Mouse (Mus musculus) embryonic facial prominence, embryonic 10.5 days (tissue): ENCODE measurements around the gene Gpank1. TPM values are rescaled to one million over a fixed set of nuclear protein-coding genes. Genes with fewer than 3 reads are reported as not detected.
A peak's percentile ranks its signal among the peaks of the same experiment; 100 is the strongest.

Experiments used
- DNase-seq: peaks from one replicate; pipeline ENCODE4 v3.0.0-alpha.2; 2017; ENCODE audit warnings: low spot score
- H3K27ac ChIP-seq: fragments of 300-500 bp; sonication (generic); replicated peaks from 2 replicates; pipeline ENCODE4 v1.5.1; 2016; ENCODE audit warnings: mild to moderate bottlenecking
- H3K27me3 ChIP-seq: fragments of 300-500 bp; sonication (generic); replicated peaks from 2 replicates; pipeline ENCODE4 v1.6.1; 2016; ENCODE audit warnings: low read depth, mild to moderate bottlenecking; ENCODE audit not compliant: poor library complexity, severe bottlenecking
- H3K36me3 ChIP-seq: fragments of 300-500 bp; sonication (generic); replicated peaks from 2 replicates; pipeline ENCODE4 v1.6.1; 2016; ENCODE audit warnings: mild to moderate bottlenecking, moderate library complexity
- H3K4me1 ChIP-seq: fragments of 300-500 bp; sonication (generic); 2 replicates; pipeline ENCODE4 v1.6.1; 2016
- H3K4me3 ChIP-seq: fragments of 300-500 bp; sonication (generic); 2 replicates; pipeline ENCODE4 v1.5.1; 2016; ENCODE audit warnings: mild to moderate bottlenecking, moderate library complexity
- H3K9me3 ChIP-seq: fragments of 300-500 bp; sonication (generic); 2 replicates; pipeline ENCODE4 v1.6.1; 2016; ENCODE audit warnings: mild to moderate bottlenecking
- WGBS: fragments of 180-500 bp; shearing (Covaris S2); methylation state at CpG from one replicate; pipeline ENCODE4 v1.1.7; 2016; 5-methylcytosine and 5-hydroxymethylcytosine counted together
- polyA plus RNA-seq: library from polyadenylated mRNA; unstranded; fragments of >200 nt; fragmentation: Nextera tagmentation; extraction: Ambion mirVana; gene quantifications from 2 replicates; pipeline ENCODE4 v1.2.1, GENCODE M21; 2016

Gpank1 gene
- polyA plus RNA-seq, 1 experiment from 2014 or later: 32.5 TPM

- H3K9me3 ChIP-seq: no peaks in the 10 kb centered on the region
- no peak for DNase-seq
- H3K4me1 ChIP-seq: peaks cover 44% of the 10 kb centered on the region
- 33% methylated on average over 6 of the region's 6 CpGs for WGBS
- H3K4me3 ChIP-seq: peak overlapping the region; percentile 74
- H3K27ac ChIP-seq: no peak overlapping the region
- H3K27me3 ChIP-seq: no peaks in the 10 kb centered on the region
- peaks cover 49% of the 10 kb centered on the region for H3K36me3 ChIP-seq
Observed at GRCm38 (mm10) chr17:35125578-35125977, 4.3 kb downstream of the Gpank1 start.

- H3K27ac ChIP-seq: peak within 1 kb of the TSS; percentile 90
- DNase-seq: peak; percentile 83
- no peaks in the 10 kb centered on the region for H3K9me3 ChIP-seq
- H3K4me1 ChIP-seq: peaks cover 43% of the 10 kb centered on the region
- H3K4me3 ChIP-seq: peak within 1 kb of the TSS; percentile 74
- H3K36me3 ChIP-seq: peaks cover 54% of the 10 kb centered on the region
- no peaks in the 10 kb centered on the region for H3K27me3 ChIP-seq
- under 1% methylated on average over 36 of the region's 36 CpGs for WGBS
Observed at GRCm38 (mm10) chr17:35126206-35126611, 5.0 kb downstream of the Gpank1 start, which contains the start of gene D17H6S53E. TSS of gene D17H6S53E (plus strand) at chr17:35126373.

GRCm38 (mm10) chr17:35127017-35127416 lies 5.8 kb downstream of the Gpank1 start:
- Histone ChIP-seq H3K9me3 (no peaks in the 10 kb centered on the region), H3K27ac (peak overlapping the region; percentile 90; the same call in 1 of the 2 replicates), H3K36me3 (peaks cover 55% of the 10 kb centered on the region), H3K27me3 (no peaks in the 10 kb centered on the region), H3K4me3 (peak overlapping the region; percentile 74), H3K4me1 (peaks cover 43% of the 10 kb centered on the region)
- DNase-seq: no peak
- 71% methylated on average over 13 of the region's 13 CpGs for WGBS

- Histone ChIP-seq H3K27me3 (no peaks in the 10 kb centered on the region), H3K9me3 (no peaks in the 10 kb centered on the region), H3K4me1 (peaks cover 35% of the 10 kb centered on the region), H3K27ac (no peak overlapping the region), H3K36me3 (peaks cover 45% of the 10 kb centered on the region), H3K4me3 (no peak overlapping the region)
- DNase-seq: no peak
- WGBS: 70% methylated on average over 11 of the region's 11 CpGs
Observed at GRCm38 (mm10) chr17:35128996-35129395, 7.7 kb downstream of the Gpank1 start.

- Histone ChIP-seq H3K4me3 (0 out of 2 replicates have a peak overlapping the region, but pooled peaks have one; percentile 2), H3K4me1 (peaks cover 23% of the 10 kb centered on the region), H3K27ac (no peak overlapping the region), H3K27me3 (no peaks in the 10 kb centered on the region), H3K36me3 (peaks cover 34% of the 10 kb centered on the region), H3K9me3 (no peaks in the 10 kb centered on the region)
- WGBS: 92% methylated on average over 8 of the region's 8 CpGs
- no peak for DNase-seq
Observed at GRCm38 (mm10) chr17:35131038-35131437, 9.8 kb downstream of the Gpank1 start.

GRCm38 (mm10) chr17:35131500-35132173 lies 10.4 kb downstream of the Gpank1 start, which contains the start of gene Apom:
TSS of gene Apom (minus strand) at chr17:35132050.
- Histone ChIP-seq H3K9me3 (no peaks in the 10 kb centered on the region), H3K27me3 (no peaks in the 10 kb centered on the region), H3K27ac (no peak within 1 kb of the TSS), H3K36me3 (peaks cover 34% of the 10 kb centered on the region), H3K4me1 (peaks cover 23% of the 10 kb centered on the region), H3K4me3 (peak within 1 kb of the TSS; percentile 2; the same call in 1 of the 2 replicates)
- DNase-seq: no peak
- WGBS: 83% methylated on average over 15 of the region's 15 CpGs

GRCm38 (mm10) chr17:35132174-35132560 lies 10.9 kb downstream of the Gpank1 start:
- peaks cover 23% of the 10 kb centered on the region for H3K4me1 ChIP-seq
- H3K9me3 ChIP-seq: no peaks in the 10 kb centered on the region
- peaks cover 34% of the 10 kb centered on the region for H3K36me3 ChIP-seq
- no peak overlapping the region for H3K4me3 ChIP-seq
- whole genome bisulfite sequencing: 73% methylated on average over 3 of the region's 3 CpGs
- no peak for DNase-seq
- H3K27me3 ChIP-seq: no peaks in the 10 kb centered on the region
- no peak overlapping the region for H3K27ac ChIP-seq

- Histone ChIP-seq H3K27me3 (no peaks in the 10 kb centered on the region), H3K36me3 (peaks cover 37% of the 10 kb centered on the region), H3K4me3 (no peak overlapping the region), H3K9me3 (no peaks in the 10 kb centered on the region), H3K4me1 (peaks cover 18% of the 10 kb centered on the region), H3K27ac (no peak overlapping the region)
- DNase-seq: no peak
- WGBS: 93% methylated on average over 7 of the region's 7 CpGs
Observed at GRCm38 (mm10) chr17:35133517-35133916, 12.3 kb downstream of the Gpank1 start.

- peak within 1 kb of the TSS; percentile 99 for H3K27ac ChIP-seq
- H3K27me3 ChIP-seq: no peaks in the 10 kb centered on the region
- H3K9me3 ChIP-seq: no peaks in the 10 kb centered on the region
- WGBS: under 1% methylated on average over 66 of the region's 66 CpGs
- DNase-seq: peak; percentile 94
- peak within 1 kb of the TSS; percentile 89 for H3K4me3 ChIP-seq
- H3K4me1 ChIP-seq: peaks cover 16% of the 10 kb centered on the region
- peaks cover 39% of the 10 kb centered on the region for H3K36me3 ChIP-seq
Observed at GRCm38 (mm10) chr17:35134801-35135590, 13.7 kb downstream of the Gpank1 start, which contains the start of gene Bag6. TSS of gene Bag6 (plus strand) at chr17:35135178.

GRCm38 (mm10) chr17:35135591-35136320 lies 14.5 kb downstream of the Gpank1 start:
- no peak for DNase-seq
- WGBS: under 1% methylated on average over 43 of the region's 43 CpGs
- Histone ChIP-seq H3K27me3 (no peaks in the 10 kb centered on the region), H3K4me1 (peaks cover 16% of the 10 kb centered on the region), H3K27ac (peak overlapping the region; percentile 99), H3K4me3 (peak overlapping the region; percentile 89), H3K36me3 (peaks cover 40% of the 10 kb centered on the region), H3K9me3 (no peaks in the 10 kb centered on the region)

- Histone ChIP-seq H3K27ac (no peak overlapping the region), H3K4me3 (no peak overlapping the region), H3K4me1 (peaks cover 16% of the 10 kb centered on the region), H3K27me3 (no peaks in the 10 kb centered on the region), H3K9me3 (peaks cover 9% of the 10 kb centered on the region; the same call in 1 of the 2 replicates), H3K36me3 (peaks cover 70% of the 10 kb centered on the region)
- 94% methylated on average over 3 of the region's 3 CpGs for WGBS
- no peak for DNase-seq
Observed at GRCm38 (mm10) chr17:35139269-35139668, 18.0 kb downstream of the Gpank1 start.

GRCm38 (mm10) chr17:35140490-35140996 lies 19.3 kb downstream of the Gpank1 start:
- 81% methylated on average over 16 of the region's 16 CpGs for whole genome bisulfite sequencing
- Histone ChIP-seq H3K36me3 (peaks cover 83% of the 10 kb centered on the region), H3K4me3 (peak overlapping the region; percentile 30; the same call in 1 of the 2 replicates), H3K27ac (no peak overlapping the region), H3K27me3 (no peaks in the 10 kb centered on the region), H3K4me1 (peaks cover 16% of the 10 kb centered on the region), H3K9me3 (peaks cover 9% of the 10 kb centered on the region; the same call in 1 of the 2 replicates)
- no peak for DNase-seq
